In genomic region chr2:157563031-157563430, GRCm38 (mm10) we compare ENCODE assay signal across 1 mouse cellular context.
TF ChIP-seq lines count a peak whose summit lies in the region.

No protein-coding gene starts in this region.

TF ChIP-seq in MEL, 35 proteins besides CTCF, POLR2A, EP300 and RAD21 (continued from another document):
- TF ChIP-seq ZMIZ1 (IDR thresholded peaks at IDR 0.05; ENCODE audit: low read depth, low read length) (no peak), BHLHE40 (IDR thresholded peaks at IDR 0.05; ENCODE audit: borderline replicate concordance, low read depth, low read length) (no peak), MYC (IDR thresholded peaks at IDR 0.05; ENCODE audit: low read depth, low read length) (no peak), TAL1 (IDR thresholded peaks at IDR 0.05; ENCODE audit: low read length) (no peak), MXI1 (IDR thresholded peaks at IDR 0.05; ENCODE audit: low read depth, low read length) (no peak), SMC3 (IDR thresholded peaks at IDR 0.05; ENCODE audit: low read depth, low read length) (no peak), USF2 (IDR thresholded peaks at IDR 0.05; ENCODE audit: borderline replicate concordance in 1 of 2, insufficient read depth in 1 of 2, low read depth in 1 of 2, low read length in 2 of 2) (no peak)
